Mouse (Mus musculus): ENCODE measurements at regions not wholly inside any gene's neighbourhood (a gene's known extent, or its start where the extent isn't known, plus 50 kb on each side); places are given as distances from the start of the nearest gene placed in this dataset.

DNA sequence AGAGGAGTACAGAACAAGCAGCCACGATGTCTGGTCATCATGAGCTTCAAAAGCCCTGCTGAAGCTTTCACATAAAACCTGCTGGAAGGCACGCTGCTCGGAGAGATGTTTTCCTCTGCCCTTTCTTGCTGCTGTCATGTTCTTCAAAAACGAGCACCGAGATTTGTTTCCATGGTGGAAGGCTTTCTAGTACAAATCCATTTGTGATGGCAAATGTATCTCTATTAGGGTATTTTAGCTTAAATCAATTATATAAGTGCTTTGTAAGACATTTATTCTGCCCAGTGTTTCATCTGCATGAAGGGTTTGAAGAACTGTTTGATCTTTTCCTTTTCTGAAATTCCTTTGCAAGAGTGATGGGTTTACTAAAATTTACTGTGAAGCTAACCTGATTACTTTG lies 253.1 kb downstream of the Fam173b start:
- CTCF ChIA-PET, result no interaction called here

GRCm38 (mm10) chr15:31855188-31855587 lies 253.5 kb downstream of the Fam173b start:
- CTCF ChIA-PET, result no interaction called here

- CTCF ChIA-PET, result no interaction called here
These were observed 267.4 kb downstream of the Fam173b start for GRCm38 (mm10) chr15:31869100-31869499.

DNA sequence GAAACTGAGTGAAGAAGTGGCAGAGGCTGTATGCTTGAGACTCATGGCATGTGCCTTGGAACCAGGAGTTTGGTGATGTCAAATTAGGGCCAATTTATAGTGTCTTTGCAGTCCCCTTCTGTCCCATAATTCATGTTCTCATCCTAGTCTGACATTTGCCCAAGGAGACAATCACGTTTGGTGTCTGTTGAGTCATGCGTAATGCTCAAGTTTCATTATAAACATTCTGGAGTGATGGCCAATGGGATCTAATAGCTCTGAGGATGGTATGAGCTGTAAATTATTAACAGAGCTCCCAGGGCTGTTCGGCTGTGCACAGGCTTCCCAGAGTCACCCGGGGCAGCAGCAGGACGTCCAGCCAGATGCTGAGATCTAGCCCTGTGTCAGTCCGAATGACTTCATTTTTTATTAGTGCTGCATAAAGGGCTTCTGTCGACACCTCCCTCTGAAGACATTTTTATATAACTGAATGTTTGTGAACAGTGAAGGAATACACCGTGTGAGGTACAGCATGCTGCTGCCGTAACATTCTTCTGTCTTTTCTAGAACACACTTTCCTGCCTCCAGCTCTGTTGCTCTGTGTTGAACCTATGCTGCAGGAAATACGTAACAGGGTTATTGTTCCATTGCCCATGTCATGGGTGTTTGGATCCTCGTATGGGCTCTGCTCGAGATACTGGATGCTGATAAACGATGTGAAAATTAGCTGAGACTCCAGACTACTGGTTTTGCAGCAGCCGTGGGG lies 268.2 kb downstream of the Fam173b start:
- CTCF ChIA-PET, result no interaction called here

- CTCF ChIA-PET, result no interaction called here
These were observed 273.8 kb downstream of the Fam173b start for GRCm38 (mm10) chr15:31875436-31875835.

DNA sequence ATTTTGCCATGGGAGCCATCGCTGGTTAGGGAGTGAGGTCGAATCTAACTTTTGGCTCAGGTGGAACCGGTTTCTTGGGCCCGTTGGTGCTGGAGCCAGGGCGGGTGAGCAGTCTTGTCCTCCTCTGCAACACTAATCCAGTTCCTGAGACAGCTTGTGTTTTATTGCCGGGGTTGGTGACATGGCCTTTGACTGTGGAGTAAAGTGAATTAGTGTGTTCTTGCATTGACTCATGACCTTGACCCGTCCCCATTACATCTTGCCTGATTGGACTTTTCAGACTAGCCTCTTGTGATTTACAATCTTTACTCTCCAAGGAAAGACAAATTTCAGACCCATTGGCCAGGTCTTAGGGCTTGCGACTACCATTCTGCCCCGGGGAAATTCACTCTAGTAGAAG lies 278.8 kb downstream of the Fam173b start:
- CTCF ChIA-PET, result no interaction called here

DNA sequence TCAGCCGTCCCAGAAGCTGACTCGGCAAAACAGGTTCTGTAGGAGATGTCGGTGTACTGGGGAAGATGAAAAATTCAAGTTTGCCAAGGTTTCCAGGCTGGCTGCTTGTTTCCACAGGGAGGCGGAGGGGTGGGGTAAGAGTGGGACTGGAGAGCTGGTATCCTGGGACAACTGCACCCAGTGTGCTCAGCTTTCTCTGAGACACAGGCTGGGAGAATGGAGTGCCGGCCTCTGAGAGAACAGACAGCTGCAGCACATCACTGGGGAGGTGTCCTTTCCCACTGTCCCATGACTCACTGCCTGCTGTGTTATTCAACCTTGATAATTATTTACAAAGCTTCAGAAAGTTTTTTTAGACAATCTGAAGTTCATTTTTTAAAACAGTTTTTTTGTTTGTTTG lies 280.7 kb downstream of the Fam173b start:
- CTCF ChIA-PET, result no interaction called here

DNA sequence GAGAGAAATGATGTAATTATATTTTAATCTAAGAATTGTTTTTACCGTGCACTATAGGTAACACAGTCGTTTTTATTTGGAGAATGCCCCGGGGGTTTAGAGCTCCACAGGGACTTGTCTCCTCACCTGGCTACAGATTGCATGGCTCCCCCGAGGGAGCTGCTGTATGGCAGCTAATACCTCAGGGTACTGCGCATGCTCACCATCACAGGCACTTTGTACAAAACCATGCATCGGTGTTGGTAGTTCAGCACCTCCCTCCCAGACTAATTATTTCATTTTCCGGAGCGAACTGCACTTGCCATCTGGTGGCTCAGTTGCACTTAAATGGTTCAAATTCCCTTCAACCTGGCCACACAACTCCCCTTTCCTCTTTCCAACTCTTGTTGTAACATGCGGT lies 281.9 kb downstream of the Fam173b start:
- CTCF ChIA-PET, result no interaction called here

- CTCF ChIA-PET, result no interaction called here
These were observed 278.0 kb upstream of the Tas2r119 start for GRCm38 (mm10) chr15:31898904-31899650.

GRCm38 (mm10) chr15:31900325-31900724 lies 276.8 kb upstream of the Tas2r119 start:
- CTCF ChIA-PET, result no interaction called here

- CTCF ChIA-PET, result no interaction called here
These were observed 268.7 kb upstream of the Tas2r119 start for GRCm38 (mm10) chr15:31908432-31908831.

GRCm38 (mm10) chr15:31911978-31912377 lies 265.1 kb upstream of the Tas2r119 start:
- CTCF ChIA-PET, result no interaction called here

- CTCF ChIA-PET, result no interaction called here
These were observed 255.6 kb upstream of the Tas2r119 start for GRCm38 (mm10) chr15:31921485-31921884.

GRCm38 (mm10) chr15:31960301-31960700 lies 216.8 kb upstream of the Tas2r119 start:
- CTCF ChIA-PET, result interaction anchor here (0.7 kb wide), 1 partner anchor 139 kb away, joined by 11 read pairs; no protein-coding TSS in a partner anchor

GRCm38 (mm10) chr15:31961963-31962362 lies 215.1 kb upstream of the Tas2r119 start:
- CTCF ChIA-PET, result interaction anchor here (0.7 kb wide), 1 partner anchor 210 kb away, joined by 3 read pairs; no protein-coding TSS in a partner anchor

DNA sequence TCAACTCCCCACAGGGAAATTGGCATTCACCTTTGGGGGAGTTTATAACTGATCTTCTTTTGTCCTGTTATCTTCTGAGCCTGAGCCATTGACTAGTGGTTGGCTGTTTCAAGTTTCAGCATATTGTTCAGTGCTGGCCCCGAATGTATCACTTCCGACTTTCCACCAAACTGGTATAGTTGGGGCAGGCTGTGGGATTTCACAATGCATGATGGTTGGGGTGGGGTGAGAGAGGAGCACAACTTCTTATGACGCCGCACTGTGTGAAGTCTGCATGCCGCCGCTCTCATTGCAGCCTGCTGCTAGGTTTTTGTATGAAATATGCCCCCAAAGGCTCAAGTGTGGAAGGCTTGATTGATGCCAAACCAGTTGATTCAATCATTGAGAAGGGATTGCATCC lies 212.2 kb upstream of the Tas2r119 start:
- CTCF ChIA-PET, result no interaction called here

DNA sequence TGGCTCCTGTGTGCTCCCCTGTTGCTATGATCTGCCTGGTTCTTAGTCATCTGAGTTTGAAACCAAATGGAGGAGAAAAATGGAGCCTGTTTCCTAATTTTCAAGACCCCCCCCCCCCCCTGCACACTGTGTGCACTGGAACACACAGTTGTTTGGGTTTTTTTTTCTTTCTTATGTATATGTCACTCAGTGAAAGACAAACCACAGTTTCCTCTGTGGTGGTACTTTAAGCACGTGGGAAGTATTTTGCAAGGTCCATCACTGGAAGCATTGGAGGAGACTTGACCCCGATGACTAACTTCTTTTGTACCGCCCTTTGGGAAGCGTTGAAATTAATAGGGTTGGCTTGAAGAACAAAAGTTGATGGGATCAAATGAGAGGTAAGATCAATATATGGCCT lies 211.5 kb upstream of the Tas2r119 start:
- CTCF ChIA-PET, result no interaction called here

DNA sequence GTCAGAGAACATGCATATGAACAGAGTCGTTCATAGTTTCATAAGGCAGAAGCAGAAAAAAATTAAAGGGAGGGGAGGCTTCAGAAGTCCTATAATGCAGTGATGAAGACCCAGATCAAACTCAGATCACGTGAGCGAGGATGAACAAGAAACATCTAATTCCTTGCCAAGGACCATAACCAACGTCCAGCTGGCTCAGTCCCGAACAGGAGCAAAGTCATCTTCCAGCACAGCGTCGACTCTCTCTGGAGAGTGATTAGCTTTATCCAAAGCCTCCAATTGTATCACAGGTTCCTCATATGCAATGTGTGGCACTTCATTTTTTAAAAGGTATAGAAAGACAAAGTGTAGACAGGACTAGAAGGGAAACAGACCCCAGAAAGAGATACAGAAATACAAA lies 204.2 kb upstream of the Tas2r119 start:
- CTCF ChIA-PET, result no interaction called here

DNA sequence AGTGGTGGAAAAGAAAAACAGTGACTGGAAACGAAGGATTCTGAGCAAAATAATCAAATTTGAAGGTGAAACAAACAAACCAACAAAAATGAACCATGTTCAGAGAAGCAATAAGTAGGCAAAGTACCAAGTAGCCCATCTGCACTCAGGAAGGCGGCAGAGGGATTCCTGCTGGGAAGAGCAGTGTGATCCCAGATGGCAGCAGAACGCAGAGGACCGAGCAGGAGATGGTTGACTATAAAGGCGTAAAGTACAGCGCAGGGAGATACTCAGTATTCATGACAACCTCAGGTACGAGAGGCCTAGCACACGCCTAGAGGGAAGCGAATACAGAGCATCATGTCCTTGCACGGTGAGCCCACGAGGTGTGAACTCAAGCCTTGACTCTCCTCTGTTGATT lies 203.2 kb upstream of the Tas2r119 start:
- CTCF ChIA-PET, result no interaction called here

DNA sequence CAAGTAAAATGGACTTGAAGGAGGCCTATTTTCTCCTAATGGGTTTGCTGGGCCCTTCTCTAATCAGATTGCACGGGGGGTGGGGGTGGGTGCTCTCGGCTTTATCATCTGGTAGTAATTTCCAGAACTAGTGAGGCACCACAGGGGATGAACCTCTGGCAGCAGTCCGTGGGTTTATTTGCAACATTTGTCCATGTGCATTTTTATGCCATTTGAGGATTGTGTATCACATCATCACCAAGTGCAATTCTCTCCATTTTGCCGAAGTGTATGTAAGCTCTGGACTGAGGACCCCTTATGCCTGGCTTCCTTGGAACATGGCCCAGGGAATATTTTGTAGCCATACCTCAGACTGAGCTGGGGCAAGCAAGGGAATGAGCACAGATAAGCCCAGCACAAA lies 200.6 kb upstream of the Tas2r119 start:
- CTCF ChIA-PET, result no interaction called here

DNA sequence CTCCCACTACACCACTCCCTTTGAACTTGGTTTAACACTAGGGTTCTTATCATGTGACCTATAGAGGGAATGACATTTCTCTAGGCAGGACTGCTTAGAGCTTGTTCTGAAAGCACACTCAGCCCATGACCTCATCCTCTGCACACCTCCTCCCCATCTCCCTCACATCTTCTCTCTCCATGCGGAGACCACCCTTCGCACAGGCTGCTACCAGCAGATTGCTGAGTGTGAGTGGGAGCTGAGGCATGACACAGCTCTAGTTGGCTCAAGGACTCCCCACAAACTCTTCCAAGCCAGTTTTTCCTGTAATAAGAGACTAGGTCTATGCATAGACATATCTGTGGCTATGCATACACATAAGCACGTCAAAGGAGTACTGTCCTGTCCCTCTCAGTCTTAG lies 199.5 kb upstream of the Tas2r119 start:
- CTCF ChIA-PET, result no interaction called here

DNA sequence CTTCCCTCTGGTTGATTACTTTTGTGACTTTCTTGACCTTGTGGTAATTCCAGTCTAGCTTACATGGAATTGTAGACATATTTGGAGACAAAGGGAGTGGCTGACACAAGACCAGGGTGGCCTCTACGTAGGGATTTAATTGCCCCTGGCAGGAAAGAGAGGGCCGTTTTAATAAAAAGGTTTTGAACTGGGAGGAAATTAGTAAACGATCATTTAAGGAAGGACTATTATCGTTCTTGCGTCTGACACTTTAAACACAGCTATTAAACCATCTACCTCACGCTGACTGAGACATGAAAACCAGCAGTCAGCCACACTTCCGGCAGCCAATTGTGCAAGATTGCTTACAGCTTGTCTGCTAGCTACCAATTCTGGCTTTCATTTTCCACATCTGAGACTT lies 197.1 kb upstream of the Tas2r119 start:
- CTCF ChIA-PET, result no interaction called here

GRCm38 (mm10) chr15:31980791-31981190 lies 196.3 kb upstream of the Tas2r119 start:
- CTCF ChIA-PET, result no interaction called here

DNA sequence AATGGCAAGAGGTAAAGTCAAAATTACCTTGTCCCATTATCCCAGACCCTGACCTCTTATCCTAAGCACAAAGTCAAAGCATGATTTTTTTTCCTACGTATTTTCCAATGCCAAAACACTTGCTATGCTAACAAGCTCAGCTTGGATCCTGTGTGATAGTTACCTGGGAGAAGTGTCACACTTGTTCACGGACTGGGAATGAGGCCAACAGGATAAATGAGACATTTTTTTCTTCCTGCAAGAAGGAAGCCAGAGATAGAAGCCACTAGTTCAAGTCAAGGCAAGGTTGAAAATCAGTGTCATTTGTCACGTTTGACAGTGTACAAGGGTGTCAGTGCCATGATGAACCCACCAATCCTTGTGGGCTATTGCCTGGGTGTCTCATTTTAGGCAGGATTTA lies 189.8 kb upstream of the Tas2r119 start:
- CTCF ChIA-PET, result no interaction called here

All from spleen, embryonic (tissue).